Mouse (Mus musculus) kidney, adult 18-20 months (tissue): Measurements from ENCODE around the gene Saa2.
A peak's percentile ranks its signal among the peaks of the same experiment; 100 is the strongest.

Experiments used
- DNase-seq: peaks from one replicate; pipeline ENCODE4 v3.0.0; 2021

The Saa2 gene

GRCm38 (mm10) chr7:46764672-46765071 is 13.1 kb downstream of the Saa2 start:
- DNase-seq = no peak

- DNase-seq = no peak
Measured at GRCm38 (mm10) chr7:46767371-46767770, 15.8 kb downstream of the Saa2 start.

- DNase-seq = no peak
Measured at GRCm38 (mm10) chr7:46768451-46768850, 16.9 kb downstream of the Saa2 start.

- DNase-seq = peak; percentile 72
Measured at GRCm38 (mm10) chr7:46770706-46771105, 19.1 kb downstream of the Saa2 start.

- no peak for DNase-seq
Measured at GRCm38 (mm10) chr7:46789177-46789849, 37.7 kb downstream of the Saa2 start.

- no peak for DNase-seq
Measured at GRCm38 (mm10) chr7:46793871-46794270, 42.3 kb downstream of the Saa2 start.

GRCm38 (mm10) chr7:46795287-46796205 is 44.0 kb downstream of the Saa2 start, which contains the start of the genes Hps5 and Gtf2h1:
Hps5 (minus strand) TSS chr7:46796064.
Gtf2h1 (plus strand) TSS chr7:46796103.
- peak; percentile 99 for DNase-seq

- no peak for DNase-seq
Measured at GRCm38 (mm10) chr7:46796206-46796679, 44.7 kb downstream of the Saa2 start.

GRCm38 (mm10) chr7:46796779-46797178 is 45.2 kb downstream of the Saa2 start:
- DNase-seq = no peak
